Mouse (Mus musculus): ENCODE data around the gene 4930470P17Rik. TPM values are rescaled to one million over a fixed set of nuclear protein-coding genes. Genes with fewer than 3 reads are reported as not detected.

The 4930470P17Rik gene
- total RNA-seq, 1 experiment from 2014 or later: not detected

DNA sequence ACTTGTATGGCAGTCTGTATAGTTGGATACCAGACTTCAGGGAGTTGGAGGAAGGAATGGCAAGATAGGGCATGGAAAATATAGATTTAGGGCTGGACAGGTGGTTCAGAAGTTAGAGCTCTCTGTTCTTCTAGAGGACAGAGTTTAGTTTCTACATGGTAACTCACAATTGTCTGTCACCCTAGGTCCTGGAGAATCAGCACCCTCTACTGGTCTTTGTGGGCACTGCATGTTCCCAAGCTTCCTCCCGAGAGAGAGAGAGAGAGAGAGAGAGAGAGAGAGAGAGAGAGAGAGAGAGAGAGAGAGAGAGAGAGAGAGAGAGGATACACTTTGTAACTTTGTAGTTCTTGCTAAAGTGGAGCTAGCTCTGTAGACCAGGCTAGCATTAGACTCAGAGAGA, 5.1 kb downstream of the 4930470P17Rik start:
- peak; percentile 53 to 63; a peak in 2 of 4 replicates for ATAC-seq (replicated peaks in 1 of 2; ENCODE audit: insufficient read depth in 1 of 2, low FRiP score in 2 of 2, low TSS enrichment in 1 of 2, low read depth in 1 of 2, poor library complexity in 2 of 2, severe bottlenecking in 2 of 2)

DNA sequence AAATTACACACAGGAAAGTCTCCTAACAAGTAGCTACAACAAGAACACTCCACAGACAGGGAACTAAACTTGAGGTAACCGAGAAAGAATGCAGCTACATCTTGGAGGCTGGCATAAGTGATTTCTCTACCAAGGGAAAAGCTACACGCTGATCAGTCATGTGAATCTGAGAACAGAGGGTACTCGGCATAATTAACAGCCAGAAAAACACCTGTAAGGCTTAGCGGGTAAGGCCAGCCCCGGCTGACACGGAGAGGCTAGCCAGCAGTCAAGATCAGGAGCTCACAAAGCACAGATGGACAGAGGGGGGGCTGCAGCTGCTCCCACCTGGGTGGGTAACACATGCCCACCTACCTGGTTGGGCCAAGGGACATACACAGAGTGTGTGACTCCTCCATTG, 9.7 kb downstream of the 4930470P17Rik start:
- no peak for ATAC-seq (replicated peaks in 1 of 2; ENCODE audit: insufficient read depth in 1 of 2, low FRiP score in 2 of 2, low TSS enrichment in 1 of 2, low read depth in 1 of 2, poor library complexity in 2 of 2, severe bottlenecking in 2 of 2)

DNA sequence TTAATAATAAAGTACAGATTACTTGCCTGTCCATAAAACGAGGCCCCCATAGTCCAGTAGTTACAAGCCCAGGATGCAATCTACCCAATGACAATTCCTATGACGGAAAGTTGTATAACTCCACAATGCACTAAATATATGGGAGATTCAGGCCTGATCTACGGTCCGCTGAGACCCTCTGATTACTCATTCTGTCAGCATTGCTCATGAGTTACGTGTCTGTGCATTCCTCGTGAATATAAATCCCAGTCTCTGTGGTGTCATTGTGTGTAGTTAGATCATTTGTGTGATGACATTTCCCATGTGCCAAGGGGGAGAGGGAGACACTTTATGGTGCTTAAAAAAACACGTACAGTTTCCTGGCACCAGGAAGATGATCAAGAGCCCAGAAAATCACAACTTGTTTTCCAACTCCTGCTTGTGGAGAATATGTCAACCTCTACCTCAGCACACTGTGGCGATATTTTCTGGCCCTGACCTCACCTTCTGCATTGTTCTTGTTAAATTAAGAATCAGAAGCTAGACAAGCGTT, 13.4 kb downstream of the 4930470P17Rik start:
- ATAC-seq (replicated peaks in 1 of 2; ENCODE audit: insufficient read depth in 1 of 2, low FRiP score in 2 of 2, low TSS enrichment in 1 of 2, low read depth in 1 of 2, poor library complexity in 2 of 2, severe bottlenecking in 2 of 2): no peak

DNA sequence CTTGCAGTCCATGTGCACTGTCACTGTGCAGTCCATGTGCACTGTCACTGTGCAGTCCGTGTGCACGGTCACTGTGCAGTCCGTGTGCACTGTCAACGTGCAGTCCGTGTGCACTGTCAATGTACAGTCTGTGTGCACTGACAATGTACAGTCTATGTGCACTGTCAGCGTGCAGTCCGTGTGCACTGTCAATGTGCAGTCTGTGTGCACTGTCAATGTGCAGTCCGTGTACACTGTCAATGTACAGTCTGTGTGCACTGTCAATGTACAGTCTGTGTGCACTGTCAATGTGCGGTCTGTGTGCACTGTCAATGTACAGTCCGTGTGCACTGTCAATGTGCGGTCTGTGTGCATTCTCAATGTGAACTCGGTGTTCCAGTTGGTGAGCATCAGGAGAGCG, 17.1 kb downstream of the 4930470P17Rik start:
- no peak for ATAC-seq (replicated peaks in 1 of 2; ENCODE audit: insufficient read depth in 1 of 2, low FRiP score in 2 of 2, low TSS enrichment in 1 of 2, low read depth in 1 of 2, poor library complexity in 2 of 2, severe bottlenecking in 2 of 2)

DNA sequence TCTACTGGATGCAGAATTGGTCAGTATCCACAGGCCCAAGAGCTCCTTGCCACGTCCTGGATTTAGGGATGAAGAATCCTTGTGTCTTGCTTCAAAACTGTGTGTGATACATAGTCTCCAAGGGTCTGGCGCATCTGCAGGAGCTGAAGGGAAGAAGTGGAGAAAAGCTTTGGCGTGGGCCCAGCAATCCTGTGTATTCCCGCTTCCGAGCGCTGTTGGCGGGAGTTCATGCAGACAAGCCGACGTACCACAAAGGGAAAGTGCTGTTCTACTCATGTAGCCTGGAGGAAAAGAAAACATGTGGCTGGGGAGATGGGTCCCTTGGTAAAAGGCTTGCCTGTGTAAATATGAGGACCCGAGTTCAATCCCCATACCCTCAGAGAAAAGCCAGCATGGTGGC, 22.3 kb downstream of the 4930470P17Rik start:
- ATAC-seq (replicated peaks in 1 of 2; ENCODE audit: insufficient read depth in 1 of 2, low FRiP score in 2 of 2, low TSS enrichment in 1 of 2, low read depth in 1 of 2, poor library complexity in 2 of 2, severe bottlenecking in 2 of 2): no peak

DNA sequence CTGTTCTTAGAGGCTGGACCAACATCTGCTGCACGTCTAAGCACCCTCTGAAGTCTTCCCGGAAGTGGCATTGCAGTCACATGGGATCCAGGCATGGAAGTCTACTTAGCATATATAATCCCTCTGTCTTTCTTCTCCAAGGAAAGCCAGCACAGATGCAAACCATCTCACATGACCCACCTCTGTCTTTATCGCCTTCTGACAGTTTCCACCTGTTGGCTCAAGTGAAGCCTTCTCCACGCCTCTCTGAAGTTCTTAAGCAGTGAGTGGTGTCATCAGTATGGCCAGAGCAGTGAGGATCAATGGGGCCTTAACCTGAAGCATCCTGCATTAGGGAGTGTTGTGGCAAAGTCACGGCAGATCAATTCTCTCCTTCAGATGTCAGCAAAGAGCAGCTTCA, 23.2 kb downstream of the 4930470P17Rik start:
- no peak for ATAC-seq (replicated peaks in 1 of 2; ENCODE audit: insufficient read depth in 1 of 2, low FRiP score in 2 of 2, low TSS enrichment in 1 of 2, low read depth in 1 of 2, poor library complexity in 2 of 2, severe bottlenecking in 2 of 2)

DNA sequence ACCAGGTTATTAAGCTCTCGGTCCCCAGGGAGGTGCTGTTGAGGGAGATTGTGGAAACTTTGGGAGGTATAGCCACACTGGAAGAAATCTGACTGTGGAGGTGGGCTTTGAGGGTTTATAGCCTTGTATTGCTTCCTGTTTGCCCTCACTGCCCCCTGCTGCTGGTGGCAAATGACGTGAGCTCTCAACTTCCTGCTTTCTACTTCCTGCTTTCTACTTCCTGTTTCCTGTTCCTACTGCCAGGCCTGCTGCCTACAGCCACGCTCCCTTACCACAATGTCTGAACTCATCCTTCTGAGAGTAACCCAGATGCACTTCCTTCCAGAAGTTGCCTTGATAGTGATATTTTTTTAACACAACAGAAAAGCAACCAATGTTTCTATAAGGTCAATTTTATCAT, 24.3 kb downstream of the 4930470P17Rik start:
- peak; percentile 49 to 77; a peak in 3 of 4 replicates for ATAC-seq (replicated peaks in 1 of 2; ENCODE audit: insufficient read depth in 1 of 2, low FRiP score in 2 of 2, low TSS enrichment in 1 of 2, low read depth in 1 of 2, poor library complexity in 2 of 2, severe bottlenecking in 2 of 2)

DNA sequence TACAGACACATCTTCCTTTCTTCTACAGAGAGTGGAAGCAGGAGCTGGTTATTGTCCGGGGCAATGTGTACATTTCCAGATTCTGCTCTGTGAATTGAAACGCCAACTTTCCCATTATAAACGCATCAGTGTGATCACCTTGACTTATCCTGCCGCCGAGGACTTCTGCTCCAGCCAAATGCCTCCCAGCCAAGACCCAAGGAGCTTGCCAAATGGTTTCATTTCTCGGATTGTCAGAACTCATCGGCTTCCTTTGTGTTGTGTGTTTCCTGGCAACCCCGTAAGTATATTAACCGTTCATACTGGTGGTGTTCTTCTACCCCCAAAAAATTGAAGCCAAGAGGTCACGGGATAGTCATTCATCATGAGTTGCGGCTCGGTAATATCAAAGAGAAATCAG, 25.7 kb downstream of the 4930470P17Rik start:
- ATAC-seq (replicated peaks in 1 of 2; ENCODE audit: insufficient read depth in 1 of 2, low FRiP score in 2 of 2, low TSS enrichment in 1 of 2, low read depth in 1 of 2, poor library complexity in 2 of 2, severe bottlenecking in 2 of 2): no peak

DNA sequence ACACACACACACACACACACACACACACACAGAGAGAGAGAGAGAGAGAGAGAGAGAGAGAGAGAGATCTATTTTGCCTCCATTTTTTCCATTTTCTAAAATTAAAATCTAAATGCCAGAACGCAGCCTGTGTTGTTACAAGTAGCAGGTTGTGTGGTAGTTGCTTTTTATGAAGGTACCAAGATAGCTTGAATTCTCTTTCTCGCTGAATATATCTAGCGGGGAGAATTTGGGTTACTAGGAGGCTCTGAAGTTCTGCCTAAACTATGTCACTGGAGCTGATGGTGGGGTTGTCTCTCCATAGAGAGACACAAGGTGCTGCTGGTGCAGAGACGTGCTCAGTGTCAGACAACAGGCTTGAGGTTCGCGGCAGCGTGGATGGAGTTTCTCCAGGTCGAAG, 36.8 kb downstream of the 4930470P17Rik start:
- ATAC-seq (replicated peaks in 1 of 2; ENCODE audit: insufficient read depth in 1 of 2, low FRiP score in 2 of 2, low TSS enrichment in 1 of 2, low read depth in 1 of 2, poor library complexity in 2 of 2, severe bottlenecking in 2 of 2): no peak

DNA sequence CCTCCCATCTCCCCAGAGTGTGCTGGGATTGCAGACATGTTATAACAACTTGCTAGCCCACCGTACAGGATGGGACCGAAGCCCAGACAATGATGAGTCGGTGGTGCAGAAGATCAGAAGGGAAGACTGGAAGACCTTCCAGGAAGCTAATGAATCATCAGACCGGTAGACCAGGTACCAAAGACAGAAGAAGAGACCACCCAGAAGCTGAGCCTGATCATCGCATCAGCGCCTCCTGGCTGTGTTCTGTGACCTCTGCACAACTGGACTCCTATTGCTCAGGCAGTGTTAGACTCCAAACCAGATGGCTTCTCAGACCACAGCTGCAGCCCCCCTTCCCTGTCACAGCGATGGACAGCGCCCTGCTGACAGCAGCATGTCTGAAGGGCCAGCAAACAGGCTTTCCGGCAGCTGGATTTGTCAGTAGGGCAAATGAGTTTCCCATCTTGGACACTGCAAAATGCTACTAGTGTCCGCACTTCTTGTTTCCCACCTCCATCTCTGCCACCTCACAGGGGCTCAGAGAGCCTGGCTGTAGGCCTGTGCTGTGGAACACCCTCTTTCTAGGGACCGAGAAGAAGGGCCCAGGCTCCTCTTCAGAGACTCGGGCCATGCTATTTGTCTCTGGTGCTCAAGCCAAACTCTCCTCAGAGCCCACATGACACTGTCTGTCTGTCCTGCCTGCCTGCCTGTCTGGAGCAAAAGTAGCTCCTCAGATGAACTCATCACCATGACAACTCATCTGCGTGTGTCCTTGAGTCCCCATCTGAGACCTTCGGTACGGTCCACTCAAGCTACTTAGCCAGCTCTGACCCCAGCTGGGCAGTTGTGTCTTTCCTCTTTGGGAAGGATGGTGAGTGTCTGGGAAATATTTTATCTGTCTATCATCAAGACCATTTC, 37.6 kb downstream of the 4930470P17Rik start:
- no peak for ATAC-seq (replicated peaks in 1 of 2; ENCODE audit: insufficient read depth in 1 of 2, low FRiP score in 2 of 2, low TSS enrichment in 1 of 2, low read depth in 1 of 2, poor library complexity in 2 of 2, severe bottlenecking in 2 of 2)

DNA sequence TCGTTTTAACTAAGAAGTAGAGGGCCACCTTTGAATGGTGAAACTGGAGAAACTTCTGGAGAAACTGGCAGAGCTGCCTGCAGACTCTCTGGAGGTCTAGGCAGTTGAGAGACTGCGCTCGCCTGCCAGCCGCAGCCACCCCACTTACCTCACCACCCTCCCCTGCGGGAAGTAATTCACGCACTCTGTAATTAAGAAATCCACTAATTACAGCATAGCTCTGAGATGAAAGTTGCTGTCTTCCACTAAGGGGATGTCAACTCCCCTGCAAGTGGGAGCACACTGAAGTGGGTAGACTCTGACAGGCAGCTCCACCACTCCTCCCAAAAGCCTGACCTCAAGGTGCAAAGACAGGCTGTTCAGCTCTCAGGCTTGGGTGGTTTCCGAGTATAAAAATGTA, 49.7 kb downstream of the 4930470P17Rik start:
- ATAC-seq (replicated peaks in 1 of 2; ENCODE audit: insufficient read depth in 1 of 2, low FRiP score in 2 of 2, low TSS enrichment in 1 of 2, low read depth in 1 of 2, poor library complexity in 2 of 2, severe bottlenecking in 2 of 2): no peak

DNA sequence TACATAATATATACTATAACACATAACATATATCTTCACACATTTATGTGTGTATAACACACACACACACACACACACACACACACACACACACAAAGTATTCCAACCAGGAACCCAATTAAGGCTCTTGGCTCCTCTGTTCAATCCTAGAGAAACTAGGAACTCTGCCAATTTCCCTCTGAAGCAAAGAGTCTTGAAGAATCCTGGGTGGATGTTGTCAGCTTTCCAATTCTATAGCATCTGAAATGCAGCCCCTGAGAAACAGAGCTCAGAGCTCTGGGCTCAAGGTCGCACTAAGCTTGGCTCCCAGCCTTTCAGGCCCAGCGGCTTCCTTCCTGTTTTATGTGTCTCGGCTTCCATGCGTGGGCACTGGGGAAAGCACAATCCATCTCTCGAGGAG, 51.6 kb downstream of the 4930470P17Rik start:
- ATAC-seq (replicated peaks in 1 of 2; ENCODE audit: insufficient read depth in 1 of 2, low FRiP score in 2 of 2, low TSS enrichment in 1 of 2, low read depth in 1 of 2, poor library complexity in 2 of 2, severe bottlenecking in 2 of 2): no peak; a peak in 1 of 4 replicates

DNA sequence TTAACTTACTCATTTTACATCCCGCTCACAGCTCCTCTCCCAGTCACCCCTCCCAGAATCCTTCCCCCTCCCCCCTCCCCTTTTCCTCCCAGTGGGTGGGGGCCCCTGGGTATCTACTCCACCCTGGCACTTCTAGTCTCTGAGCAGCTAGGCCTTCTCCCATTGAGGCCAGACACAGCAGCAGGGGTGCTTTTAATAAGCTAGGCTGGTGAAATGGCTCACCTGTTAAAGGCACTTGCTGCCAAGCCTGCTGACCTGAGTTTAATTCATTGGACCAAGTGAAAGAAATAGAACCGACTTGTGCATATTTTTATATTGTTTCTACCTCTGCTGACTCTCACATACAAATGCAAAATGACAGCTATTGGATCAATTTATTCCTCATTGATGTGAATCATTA, 52.7 kb downstream of the 4930470P17Rik start:
- no peak for ATAC-seq (replicated peaks in 1 of 2; ENCODE audit: insufficient read depth in 1 of 2, low FRiP score in 2 of 2, low TSS enrichment in 1 of 2, low read depth in 1 of 2, poor library complexity in 2 of 2, severe bottlenecking in 2 of 2)

DNA sequence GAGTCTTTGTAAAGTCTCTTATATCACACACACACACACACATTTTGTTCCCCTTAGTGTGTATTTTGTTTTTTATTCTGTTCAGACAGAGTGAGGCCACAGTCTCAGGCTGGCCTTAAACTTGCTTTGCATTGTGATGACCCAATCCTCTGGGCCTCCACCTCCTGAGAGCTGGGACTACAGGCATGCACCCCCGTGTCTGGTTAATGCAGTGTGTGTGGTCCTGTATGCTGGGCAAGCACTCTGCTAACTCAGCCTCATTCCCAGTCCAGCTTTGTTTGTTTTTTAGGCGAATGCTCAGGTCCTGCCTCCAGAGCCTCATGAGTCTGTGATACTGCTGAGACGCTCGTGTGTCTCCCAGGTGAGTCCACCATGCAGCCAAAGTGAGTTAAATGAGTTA, 53.8 kb downstream of the 4930470P17Rik start:
- no peak for ATAC-seq (replicated peaks in 1 of 2; ENCODE audit: insufficient read depth in 1 of 2, low FRiP score in 2 of 2, low TSS enrichment in 1 of 2, low read depth in 1 of 2, poor library complexity in 2 of 2, severe bottlenecking in 2 of 2)

DNA sequence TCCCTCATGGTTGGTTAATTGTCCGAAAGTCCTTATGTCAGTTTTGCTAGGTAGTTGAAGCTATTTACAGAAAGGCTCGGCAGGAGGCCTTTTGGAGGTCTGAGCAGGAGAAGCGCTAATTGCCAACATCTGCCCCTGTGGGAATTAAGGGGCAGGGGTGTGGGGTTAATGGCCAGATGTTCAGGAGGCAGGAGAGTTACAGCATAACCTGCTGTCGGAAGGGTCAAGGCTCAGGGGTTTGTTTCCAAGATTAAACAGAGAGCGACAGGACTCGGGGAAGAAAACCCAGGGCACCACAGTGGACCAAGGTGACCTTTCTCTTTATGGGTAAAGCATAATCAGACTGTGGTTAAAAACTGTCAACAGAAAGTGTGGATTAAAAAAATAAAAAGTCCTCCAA, 54.3 kb downstream of the 4930470P17Rik start:
- ATAC-seq (replicated peaks in 1 of 2; ENCODE audit: insufficient read depth in 1 of 2, low FRiP score in 2 of 2, low TSS enrichment in 1 of 2, low read depth in 1 of 2, poor library complexity in 2 of 2, severe bottlenecking in 2 of 2): no peak

DNA sequence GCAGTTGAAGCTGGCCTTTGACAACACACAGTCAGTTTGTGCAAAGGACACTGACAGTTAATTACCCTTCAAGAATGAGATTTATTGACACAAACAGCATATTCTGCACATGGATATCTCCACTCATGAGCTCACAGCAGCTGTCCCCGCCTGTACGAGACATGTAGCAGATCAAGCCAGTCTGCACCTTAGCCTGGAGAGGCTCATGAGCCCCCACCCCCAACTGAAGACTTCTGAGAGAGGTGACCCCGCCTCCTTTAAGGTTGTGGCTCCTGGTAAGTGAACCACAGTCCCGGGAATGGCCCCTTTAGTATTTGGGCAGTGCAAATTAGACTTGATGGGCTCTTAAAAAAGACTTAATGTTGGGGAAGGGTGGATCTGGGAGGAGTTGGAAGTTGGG, 56.1 kb downstream of the 4930470P17Rik start:
- ATAC-seq (replicated peaks in 1 of 2; ENCODE audit: insufficient read depth in 1 of 2, low FRiP score in 2 of 2, low TSS enrichment in 1 of 2, low read depth in 1 of 2, poor library complexity in 2 of 2, severe bottlenecking in 2 of 2): no peak

DNA sequence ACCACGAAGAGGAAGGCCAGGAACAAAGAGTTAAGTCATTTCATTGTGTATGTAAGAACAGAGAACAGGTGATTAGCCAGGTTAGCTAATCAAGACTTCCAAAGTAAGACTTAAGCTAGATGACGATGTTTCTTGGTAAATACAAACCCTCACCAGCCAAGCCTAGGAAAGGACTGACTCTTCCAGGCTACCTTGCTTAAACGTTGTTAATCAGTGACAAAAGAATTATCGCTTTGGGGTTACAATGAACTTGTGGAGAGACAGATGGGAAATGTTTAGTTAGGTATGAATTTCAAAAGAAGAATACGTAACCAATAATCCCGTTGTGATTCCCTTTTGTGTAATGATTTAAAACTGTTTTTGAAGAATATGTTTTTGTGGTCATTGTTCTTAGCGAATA, 56.9 kb downstream of the 4930470P17Rik start:
- no peak for ATAC-seq (replicated peaks in 1 of 2; ENCODE audit: insufficient read depth in 1 of 2, low FRiP score in 2 of 2, low TSS enrichment in 1 of 2, low read depth in 1 of 2, poor library complexity in 2 of 2, severe bottlenecking in 2 of 2)

DNA sequence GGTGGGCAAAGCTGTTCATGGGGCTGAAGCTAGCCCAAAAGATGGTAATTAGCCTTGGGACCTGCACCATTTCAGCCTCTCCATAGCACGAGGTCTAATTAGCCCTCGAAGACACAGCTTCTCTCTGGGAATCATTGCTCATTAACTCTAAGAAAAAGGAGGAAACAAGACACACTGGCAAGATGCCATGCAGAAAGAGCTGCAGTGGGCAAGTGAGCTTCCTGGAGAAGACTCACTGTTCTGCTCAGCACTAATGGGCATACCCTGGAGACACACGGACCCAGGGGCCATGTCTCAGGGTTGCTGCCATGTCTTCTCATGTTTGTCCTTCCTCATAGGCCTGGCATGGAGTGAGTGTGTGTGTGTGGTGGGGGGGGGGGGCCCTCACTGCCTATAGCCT, 57.7 kb downstream of the 4930470P17Rik start:
- ATAC-seq (replicated peaks in 1 of 2; ENCODE audit: insufficient read depth in 1 of 2, low FRiP score in 2 of 2, low TSS enrichment in 1 of 2, low read depth in 1 of 2, poor library complexity in 2 of 2, severe bottlenecking in 2 of 2): 0 out of 4 replicates have a peak, but pooled peaks of 1 of the 2 experiments have one; percentile 12

DNA sequence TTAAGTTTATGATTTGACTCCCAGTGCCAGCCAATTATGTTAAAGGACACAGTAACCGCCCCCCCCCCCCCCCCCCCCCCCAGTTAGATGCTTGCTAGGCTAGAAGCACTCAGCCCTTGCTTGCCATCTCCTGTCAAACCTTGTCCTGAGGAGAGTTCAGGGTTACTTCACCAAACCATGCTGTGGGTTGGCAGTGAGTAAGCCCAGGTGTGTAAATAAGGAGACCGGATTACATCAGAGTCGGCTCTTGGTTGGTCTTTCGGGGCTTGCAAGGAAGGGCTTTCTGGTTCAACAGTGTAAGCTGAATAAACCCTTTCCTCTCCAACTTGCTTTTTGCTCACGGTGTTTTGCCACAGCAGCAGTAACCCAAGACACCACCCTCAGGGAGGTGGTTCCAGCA, 58.2 kb downstream of the 4930470P17Rik start:
- ATAC-seq (replicated peaks in 1 of 2; ENCODE audit: insufficient read depth in 1 of 2, low FRiP score in 2 of 2, low TSS enrichment in 1 of 2, low read depth in 1 of 2, poor library complexity in 2 of 2, severe bottlenecking in 2 of 2): no peak

All from hematopoietic stem cell, adult 5-6 weeks (primary cell).